Mouse (Mus musculus): ENCODE data around the gene Dnajc16.
"Not testable (repeated sequence)": the region's sequence is repeated elsewhere in the genome, so short reads cannot be mapped to it uniquely, and the experiment has no call there.

Dnajc16 gene

DNA sequence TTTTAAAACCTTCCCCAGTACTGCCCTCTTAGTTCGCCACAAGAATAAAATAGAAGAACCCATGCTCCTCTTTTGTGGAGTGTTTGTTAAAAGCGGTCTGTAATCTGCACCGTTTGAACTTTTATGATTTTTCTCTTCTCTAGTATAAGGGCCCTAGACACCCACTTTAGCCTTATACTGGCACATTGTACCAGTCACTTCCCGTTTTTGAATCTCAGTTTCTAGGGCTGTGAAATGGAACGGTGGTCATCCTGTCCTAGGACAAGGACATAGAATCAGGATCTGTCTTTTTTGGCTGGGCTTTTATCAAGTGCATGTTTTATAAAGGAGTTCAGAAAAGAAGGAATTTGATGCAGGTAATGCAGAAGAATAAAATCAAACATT lies 3.4 kb upstream of the Dnajc16 start:
- no peak for DNase-seq

GRCm38 (mm10) chr4:141793282-141794151 lies 2.8 kb upstream of the Dnajc16 start, which contains the start of gene Casp9:
TSS of gene Casp9 (plus strand) at chr4:141793612.
- peak; percentile 99 for DNase-seq

- DNase-seq, result no peak
Observed at GRCm38 (mm10) chr4:141792554-141793281, 2.0 kb upstream of the Dnajc16 start.

DNA sequence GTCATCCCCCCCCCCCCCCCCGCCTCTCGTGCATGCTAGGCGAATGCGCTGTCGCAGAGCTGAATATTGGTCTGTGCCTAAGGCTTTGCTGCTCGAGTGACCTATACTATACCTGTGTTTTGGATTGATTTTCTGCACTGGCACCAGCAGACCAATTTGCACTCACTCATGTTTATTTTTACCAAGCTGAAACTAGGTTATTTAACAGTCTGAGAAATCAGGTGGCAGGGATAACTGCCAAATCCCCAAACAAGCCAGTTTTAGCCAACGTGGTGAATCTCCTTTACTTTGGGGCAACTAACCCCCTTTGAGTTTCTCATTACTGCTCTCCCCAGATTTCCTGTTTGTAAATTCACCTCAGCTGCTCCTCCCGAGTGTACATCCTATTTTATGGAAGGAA lies 1.2 kb upstream of the Dnajc16 start:
- DNase-seq, result no peak

GRCm38 (mm10) chr4:141791486-141791885 lies 755 bp upstream of the Dnajc16 start:
- DNase-seq, result no peak

GRCm38 (mm10) chr4:141789564-141790218 lies 1.0 kb downstream of the Dnajc16 start:
- no peak for DNase-seq

GRCm38 (mm10) chr4:141787462-141787861 lies 3.3 kb downstream of the Dnajc16 start:
- DNase-seq, result peak; percentile 40 to 54

GRCm38 (mm10) chr4:141787046-141787445 lies 3.7 kb downstream of the Dnajc16 start:
- DNase-seq, result peak in 1 of 2 experiments; percentile 18

- peak in 1 of 2 experiments; percentile 27 for DNase-seq
Observed at GRCm38 (mm10) chr4:141786141-141786540, 4.6 kb downstream of the Dnajc16 start.

GRCm38 (mm10) chr4:141784835-141785234 lies 5.9 kb downstream of the Dnajc16 start:
- peak in 1 of 2 experiments; percentile 15 for DNase-seq

DNA sequence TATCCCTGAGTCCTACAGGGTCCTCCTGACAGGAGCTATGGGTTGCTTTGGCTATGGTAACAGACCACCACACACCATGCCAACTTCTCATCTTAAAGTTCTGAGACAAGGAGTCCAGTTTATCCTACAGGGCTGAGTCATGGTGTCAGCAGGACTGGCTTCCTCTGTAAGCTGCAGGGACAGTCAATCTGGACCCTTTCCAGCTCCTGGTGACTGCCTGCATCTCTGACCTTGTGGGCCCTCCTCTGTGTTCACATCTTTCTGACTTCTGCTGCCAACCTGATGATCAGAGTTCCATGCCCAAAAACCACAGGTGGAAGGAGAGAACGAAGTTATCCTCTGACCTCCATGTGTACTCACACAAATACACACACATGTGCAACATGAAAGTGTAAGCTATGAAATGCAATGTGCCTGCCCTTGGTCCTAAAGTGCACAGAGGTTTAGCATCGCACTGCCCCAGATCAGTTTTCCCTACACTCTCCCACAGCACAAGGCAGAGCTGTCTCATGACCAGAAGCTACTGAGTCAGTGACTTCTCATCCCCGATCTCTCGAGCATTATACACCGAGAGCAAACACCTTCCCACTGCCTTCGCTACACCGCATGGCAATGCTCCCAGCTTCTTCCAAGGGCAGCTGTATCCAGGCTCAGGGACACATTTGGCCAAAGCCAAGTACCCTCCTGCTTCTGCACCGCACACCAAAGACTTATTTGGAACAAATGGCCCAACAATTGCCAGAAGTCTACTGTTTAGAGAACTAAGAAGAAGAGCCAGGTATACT lies 9.3 kb downstream of the Dnajc16 start:
- peak in 1 of 2 experiments; percentile 10 for DNase-seq

DNA sequence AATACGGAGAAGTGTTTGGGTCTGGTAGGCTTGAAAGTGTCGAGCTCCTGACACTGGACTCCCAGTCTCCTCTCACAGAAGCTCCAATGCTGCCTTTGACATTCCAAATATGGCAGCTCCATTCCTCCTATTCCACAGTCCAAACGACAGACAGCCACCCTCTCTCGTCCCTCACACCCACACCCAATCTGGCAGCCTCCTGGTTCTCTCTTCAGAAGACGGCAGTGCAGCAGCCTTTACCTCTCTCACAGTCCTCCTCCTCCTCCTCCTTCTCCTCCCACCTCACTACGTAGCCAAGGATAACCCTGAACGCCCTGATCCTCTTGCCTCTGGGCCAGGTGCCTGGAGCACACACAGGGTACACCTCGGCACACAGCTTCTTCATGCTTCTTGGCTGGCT lies 10.9 kb downstream of the Dnajc16 start:
- DNase-seq, result peak in 1 of 2 experiments; percentile 8

- not testable (repeated sequence) for DNase-seq
Observed at GRCm38 (mm10) chr4:141773019-141773418, 17.7 kb downstream of the Dnajc16 start.

- DNase-seq, result no peak
Observed at GRCm38 (mm10) chr4:141771823-141772222, 18.9 kb downstream of the Dnajc16 start.

GRCm38 (mm10) chr4:141769501-141770160 lies 21.1 kb downstream of the Dnajc16 start:
- DNase-seq, result no peak

- peak; percentile 42 to 77 for DNase-seq
Observed at GRCm38 (mm10) chr4:141767353-141768036, 23.2 kb downstream of the Dnajc16 start.

DNA sequence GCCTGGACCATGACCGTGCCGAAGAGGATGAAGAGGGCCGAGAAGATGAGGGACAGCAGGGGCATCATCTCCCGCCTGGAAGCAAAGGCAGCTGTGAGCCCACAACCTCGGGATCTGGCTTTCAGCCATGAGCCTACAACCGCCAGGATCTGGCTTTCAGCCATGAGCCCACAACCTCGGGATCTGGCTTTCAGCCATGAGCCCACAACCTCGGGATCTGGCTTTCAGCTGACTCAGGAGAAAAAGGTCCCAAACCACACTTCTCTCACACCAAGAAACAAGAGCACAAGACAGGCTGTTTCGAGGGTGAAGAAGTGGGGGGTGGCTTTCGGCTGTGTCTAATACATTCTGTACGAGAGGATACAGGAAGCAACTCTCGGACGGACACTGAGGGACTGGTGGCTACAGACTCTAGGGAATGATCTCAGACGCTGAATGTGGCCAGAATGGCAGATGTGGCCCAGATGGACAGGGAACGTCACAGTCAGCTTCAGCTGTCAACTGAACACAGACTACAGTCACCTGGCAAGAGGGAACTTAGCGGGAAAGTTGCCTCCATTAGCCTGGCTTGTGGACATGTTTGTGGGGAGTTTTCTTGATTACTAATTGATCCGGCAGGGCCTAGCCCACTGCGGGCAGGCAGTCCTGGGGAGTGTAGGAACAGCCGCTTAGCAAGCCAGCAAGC lies 23.9 kb downstream of the Dnajc16 start:
- peak; percentile 55 to 73 for DNase-seq

- DNase-seq, result no peak
Observed at GRCm38 (mm10) chr4:141766316-141766667, 24.4 kb downstream of the Dnajc16 start.

- DNase-seq, result no peak
Observed at GRCm38 (mm10) chr4:141765008-141765407, 25.7 kb downstream of the Dnajc16 start.

DNA sequence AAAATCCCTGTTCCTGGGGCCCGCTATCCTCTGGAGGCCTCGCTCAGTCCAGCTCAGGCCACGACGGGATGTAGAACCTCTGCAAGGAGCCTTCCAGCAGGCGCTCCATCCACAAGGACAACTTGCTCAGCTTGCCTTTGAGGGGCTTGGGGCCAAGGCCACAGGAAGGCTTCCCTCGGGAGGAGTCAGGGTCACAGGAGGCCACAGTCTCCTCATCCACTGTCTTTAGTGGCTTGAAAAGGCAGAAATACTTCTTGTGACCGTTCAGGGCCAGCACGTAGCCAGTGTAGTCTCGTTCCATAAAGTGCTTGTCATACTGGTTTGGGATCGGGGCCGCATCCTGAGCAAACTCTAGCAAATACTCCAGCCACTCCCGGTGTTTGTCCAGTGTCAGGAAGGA lies 27.3 kb downstream of the Dnajc16 start:
- DNase-seq, result no peak

GRCm38 (mm10) chr4:141762102-141762598 lies 28.6 kb downstream of the Dnajc16 start:
- DNase-seq, result no peak

All from lung, postnatal 4 days (tissue).